Mouse (Mus musculus) forebrain, embryonic 11.5 days (tissue): ENCODE measurements around the gene Tada2b. TPM values are rescaled to one million over a fixed set of nuclear protein-coding genes. Genes with fewer than 3 reads are reported as not detected.

Experiments used
- ATAC-seq: fragments of 200-750 bp; cut with Nextera tagmentation; replicated peaks from 2 replicates; pipeline ENCODE4 v1.8.0; 2017; ENCODE audit warnings: moderate TSS enrichment; ENCODE audit not compliant: low FRiP score
- DNase-seq: peaks from one replicate; pipeline ENCODE4 v3.0.0-alpha.2; 2017; ENCODE audit warnings: low spot score
- H3K27ac ChIP-seq: fragments of 300-500 bp; sonication (generic); 2 replicates; pipeline ENCODE4 v1.5.1; 2014; ENCODE audit warnings: low read depth, low read length
- H3K27me3 ChIP-seq: fragments of 300-500 bp; sonication (generic); 2 replicates; pipeline ENCODE4 v1.6.1; 2014; ENCODE audit warnings: mild to moderate bottlenecking, low read length, mixed read lengths; ENCODE audit not compliant: control insufficient read depth, insufficient read depth
- H3K36me3 ChIP-seq: fragments of 300-500 bp; sonication (generic); 2 replicates; pipeline ENCODE4 v1.6.1; 2014; ENCODE audit warnings: mild to moderate bottlenecking, low read length, moderate library complexity, mixed read lengths; ENCODE audit not compliant: control insufficient read depth, insufficient read depth
- H3K4me1 ChIP-seq: fragments of 300-500 bp; sonication (generic); replicated peaks from 2 replicates; pipeline ENCODE4 v1.6.1; 2014; ENCODE audit warnings: low read length, mixed read lengths; ENCODE audit not compliant: control insufficient read depth, insufficient read depth
- H3K4me2 ChIP-seq: fragments of 300-500 bp; sonication (generic); 2 replicates; pipeline ENCODE4 v1.6.1; 2014; ENCODE audit warnings: low read depth, mild to moderate bottlenecking, low read length, moderate library complexity, mixed read lengths; ENCODE audit not compliant: severe bottlenecking
- H3K4me3 ChIP-seq: fragments of 300-500 bp; sonication (generic); 2 replicates; pipeline ENCODE4 v1.5.1; 2014; ENCODE audit warnings: low read depth, low read length
- H3K9ac ChIP-seq: fragments of 300-500 bp; sonication (generic); 2 replicates; pipeline ENCODE4 v1.6.1; 2014; ENCODE audit warnings: low read length
- H3K9me3 ChIP-seq: fragments of 300-500 bp; sonication (generic); 2 replicates; pipeline ENCODE4 v1.6.1; 2016; ENCODE audit warnings: low read length, mixed read lengths; ENCODE audit not compliant: control insufficient read depth
- WGBS: fragments of 180-500 bp; shearing (Covaris S2); extraction: QIAGEN DNeasy Blood & Tissue Kit; methylation state at CpG from one replicate; pipeline ENCODE4 v1.1.7; 2014; 5-methylcytosine and 5-hydroxymethylcytosine counted together
- polyA plus RNA-seq: library from polyadenylated mRNA; unstranded; fragments of >200 nt; fragmentation: Nextera tagmentation; extraction: Ambion mirVana; gene quantifications from 2 replicates; pipeline ENCODE4 v1.2.1, GENCODE M21; 2014

The Tada2b gene
- polyA plus RNA-seq, 1 experiment from 2014 or later: 3.5 TPM

DNA sequence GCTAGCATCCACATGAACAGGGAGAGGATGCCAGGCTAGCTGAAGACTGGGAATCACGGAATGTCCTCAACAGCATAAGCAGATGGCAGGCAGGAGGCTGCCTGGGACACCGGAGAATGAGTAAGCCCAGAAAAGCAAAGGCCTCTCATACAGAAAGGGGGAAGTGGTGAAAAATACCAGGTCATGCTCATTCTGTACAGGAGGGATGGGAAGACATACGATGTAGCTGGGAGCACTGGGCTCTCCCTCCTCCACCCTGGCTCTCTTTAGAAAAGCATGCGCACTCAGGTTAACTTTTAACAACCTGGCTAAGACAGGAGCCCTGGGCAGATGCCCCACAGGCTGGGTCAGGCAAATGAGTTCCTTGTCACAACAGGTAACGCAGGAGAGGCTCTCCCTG is 57.7 kb downstream of the Tada2b start:
- Histone ChIP-seq H3K4me1 (0 out of 2 replicates have a peak, but pooled peaks cover 3% of the 10 kb centered on the region), H3K4me3 (no peak overlapping the region)
- 90% methylated on average over 5 of the region's 5 CpGs for WGBS

DNA sequence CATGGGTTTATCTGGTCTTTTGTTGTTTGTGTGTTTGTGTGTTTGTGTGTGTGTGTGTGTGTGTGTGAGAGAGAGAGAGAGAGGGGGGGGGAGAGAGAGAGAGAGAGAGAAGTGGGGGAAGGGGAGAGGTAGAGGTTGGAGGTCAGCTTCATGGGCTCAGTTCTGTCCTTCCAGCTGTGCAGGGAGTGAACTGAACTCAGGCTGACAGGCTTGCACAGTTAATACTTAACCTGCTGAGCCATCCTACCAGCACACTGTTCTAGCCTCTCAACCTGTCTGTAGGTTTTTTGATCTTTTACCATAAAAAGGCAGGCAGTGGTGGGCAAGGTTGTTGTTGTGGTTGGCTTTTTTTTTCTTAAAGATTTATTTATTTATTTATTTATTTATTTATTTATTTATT is 59.4 kb downstream of the Tada2b start:
- Histone ChIP-seq H3K4me1 (no peaks in the 10 kb centered on the region), H3K9me3 (no peaks in the 10 kb centered on the region), H3K4me2 (no peak overlapping the region), H3K9ac (no peak overlapping the region), H3K27me3 (no peaks in the 10 kb centered on the region), H3K4me3 (no peak overlapping the region), H3K36me3 (no peaks in the 10 kb centered on the region), H3K27ac (no peak overlapping the region)
- DNase-seq (no peak), ATAC-seq (no peak)

More for the DNA sequence above, 57.7 kb downstream of the Tada2b start:
- H3K27ac ChIP-seq: no peak overlapping the region
- H3K9ac ChIP-seq: no peak overlapping the region
- H3K4me2 ChIP-seq: no peak overlapping the region
- H3K9me3 ChIP-seq: no peaks in the 10 kb centered on the region
- no peaks in the 10 kb centered on the region for H3K27me3 ChIP-seq
- DNase-seq (no peak), ATAC-seq (no peak)
- H3K36me3 ChIP-seq: no peaks in the 10 kb centered on the region

Other genes with a start within 250 kb of the Tada2b start
- 6.4 and 7.8 TPM in 2 replicates for gene Sorcs2, start 86.1 kb downstream of the Tada2b start, polyA plus RNA-seq
- gene Grpel1, start 19.3 kb downstream of the Tada2b start, polyA plus RNA-seq: 51.7 and 55.2 TPM in 2 replicates
- gene Ccdc96, start 303 bp upstream of the Tada2b start, polyA plus RNA-seq: 3.9 and 4.2 TPM in 2 replicates
- 48.3 and 50.8 TPM in 2 replicates for gene Tbc1d14, start 109.0 kb upstream of the Tada2b start, polyA plus RNA-seq
- gene D5Ertd579e, start 211.7 kb upstream of the Tada2b start, polyA plus RNA-seq: 39.9 and 41.9 TPM in 2 replicates